Mouse (Mus musculus): Measurements from ENCODE around the gene Hist1h2ab. TPM values are rescaled to one million over a fixed set of nuclear protein-coding genes. Genes with fewer than 3 reads are reported as not detected.
A peak's percentile ranks its signal among the peaks of the same experiment; 100 is the strongest.

Gene Hist1h2ab
- total and polyA plus RNA-seq, 3 experiments = 8.0 to 2,219 TPM; not detected in 1

GRCm38 (mm10) chr13:23765172-23765513 is 14.2 kb downstream of the Hist1h2ab start:
- Histone ChIP-seq H3K27ac (ENCODE audit: control insufficient read depth, low read depth, low read length) (peak overlapping the region; percentile 93), H3K27me3 (ENCODE audit: control insufficient read depth in 1 of 2, insufficient read depth in 2 of 2, low read length in 2 of 2) (no peaks in the 10 kb centered on the region), H3K9me3 (replicated peaks; ENCODE audit: insufficient read depth, low read length) (no peaks in the 10 kb centered on the region), H3K79me2 (ENCODE audit: control insufficient read depth, insufficient read depth, low read length, poor library complexity) (no peaks in the 10 kb centered on the region; the same call in 1 of the 2 replicates), H3K36me3 (ENCODE audit: control insufficient read depth in 1 of 2, insufficient read depth in 2 of 2, low read length in 2 of 2) (peaks cover 0 to 27% of the 10 kb centered on the region in 2 experiments; a peak in 2 of 4 replicates), H3K9ac (ENCODE audit: control insufficient read depth, low read depth, low read length, poor library complexity, severe bottlenecking) (peak overlapping the region; percentile 85), H3K4me3 (ENCODE audit: control insufficient read depth in 1 of 2, insufficient read depth in 1 of 2, low read depth in 2 of 2, low read length in 2 of 2) (peak overlapping the region in 1 of 2 experiments; percentile 41; a peak in 2 of 4 replicates), H3K4me1 (ENCODE audit: control insufficient read depth in 1 of 2, insufficient read depth in 2 of 2, low read length in 2 of 2) (peaks cover 6 to 18% of the 10 kb centered on the region in 2 experiments)
- DNase-seq (ENCODE audit: low read depth, low spot score) = peak; percentile 85
- TF ChIP-seq MEF2A (IDR thresholded peaks at IDR 0.05; ENCODE audit: extremely low read depth, insufficient replicate concordance, low read depth, low read length, poor library complexity, severe bottlenecking) (no peak), TAL1 (IDR thresholded peaks at IDR 0.05; ENCODE audit: low read length) (peak; percentile 75), ELF1 (IDR thresholded peaks at IDR 0.05; ENCODE audit: low read depth, low read length) (no peak), ZNF384 (IDR thresholded peaks at IDR 0.05; ENCODE audit: low read depth, low read length) (no peak), MYB (IDR thresholded peaks at IDR 0.05; ENCODE audit: low read depth, low read length) (no peak), E2F4 (IDR thresholded peaks at IDR 0.05; ENCODE audit: borderline replicate concordance, low read depth, low read length) (no peak)

GRCm38 (mm10) chr13:23766772-23767171 is 15.8 kb downstream of the Hist1h2ab start:
- H3K9me3 ChIP-seq (replicated peaks; ENCODE audit: insufficient read depth, low read length) = no peaks in the 10 kb centered on the region
- peaks cover 0 to 27% of the 10 kb centered on the region in 2 experiments; a peak in 2 of 4 replicates for H3K36me3 ChIP-seq (ENCODE audit: control insufficient read depth in 1 of 2, insufficient read depth in 2 of 2, low read length in 2 of 2)
- H3K4me1 ChIP-seq (ENCODE audit: control insufficient read depth in 1 of 2, insufficient read depth in 2 of 2, low read length in 2 of 2) = peaks cover 6 to 18% of the 10 kb centered on the region in 2 experiments
- no peak overlapping the region for H3K27ac ChIP-seq (ENCODE audit: control insufficient read depth, low read depth, low read length)
- no peak overlapping the region for H3K4me3 ChIP-seq (ENCODE audit: control insufficient read depth in 1 of 2, insufficient read depth in 1 of 2, low read depth in 2 of 2, low read length in 2 of 2)
- H3K79me2 ChIP-seq (ENCODE audit: control insufficient read depth, insufficient read depth, low read length, poor library complexity) = no peaks in the 10 kb centered on the region; the same call in 1 of the 2 replicates
- no peak for DNase-seq (ENCODE audit: low read depth, low spot score)
- H3K27me3 ChIP-seq (ENCODE audit: control insufficient read depth in 1 of 2, insufficient read depth in 2 of 2, low read length in 2 of 2) = no peaks in the 10 kb centered on the region
- TF ChIP-seq POLR2AphosphoS5 (IDR thresholded peaks at IDR 0.05; ENCODE audit: borderline replicate concordance, low read depth, low read length) (no peak), RCOR1 (IDR thresholded peaks at IDR 0.05; ENCODE audit: low read depth, low read length) (no peak), ETS1 (IDR thresholded peaks at IDR 0.05; ENCODE audit: low read depth, low read length) (no peak), CHD1 (IDR thresholded peaks at IDR 0.05; ENCODE audit: low read depth, low read length) (no peak), GABPA (IDR thresholded peaks at IDR 0.05; ENCODE audit: low read depth, low read length) (no peak), CTCF (IDR thresholded peaks at IDR 0.05 in 2 of 3, conservative IDR thresholded peaks at IDR 0.05 in 1 of 3; ENCODE audit: control insufficient read depth in 1 of 3, insufficient read depth in 1 of 3, low read depth in 2 of 3, low read length in 3 of 3, poor library complexity in 1 of 3, severe bottlenecking in 1 of 3) (no peak), BHLHE40 (IDR thresholded peaks at IDR 0.05; ENCODE audit: borderline replicate concordance, low read depth, low read length) (no peak), NELFE (IDR thresholded peaks at IDR 0.05; ENCODE audit: low read depth, low read length) (no peak), RAD21 (IDR thresholded peaks at IDR 0.05; ENCODE audit: low read depth, low read length) (no peak), USF1 (IDR thresholded peaks at IDR 0.05; ENCODE audit: low read depth, low read length) (no peak), CHD2 (IDR thresholded peaks at IDR 0.05; ENCODE audit: low read length) (no peak), MXI1 (IDR thresholded peaks at IDR 0.05; ENCODE audit: low read depth, low read length) (no peak), GATA1 (IDR thresholded peaks at IDR 0.05; ENCODE audit: low read depth, low read length) (no peak), POLR2AphosphoS2 (IDR thresholded peaks at IDR 0.05; ENCODE audit: low read length) (no peak), MYB (IDR thresholded peaks at IDR 0.05; ENCODE audit: low read depth, low read length) (no peak), TCF12 (IDR thresholded peaks at IDR 0.05; ENCODE audit: low read depth, low read length) (no peak), MEF2A (IDR thresholded peaks at IDR 0.05; ENCODE audit: extremely low read depth, insufficient replicate concordance, low read depth, low read length, poor library complexity, severe bottlenecking) (no peak), E2F4 (IDR thresholded peaks at IDR 0.05; ENCODE audit: borderline replicate concordance, low read depth, low read length) (no peak)
- no peak overlapping the region for H3K9ac ChIP-seq (ENCODE audit: control insufficient read depth, low read depth, low read length, poor library complexity, severe bottlenecking)

Measured in MEL (cell line).